Mouse (Mus musculus) megakaryocyte, embryonic 14.5 days (primary cell): ENCODE results near the gene Cd38.
"Not testable (repeated sequence)": the region's sequence is repeated elsewhere in the genome, so short reads cannot be mapped to it uniquely, and the experiment has no call there.

Experiments
- FLI1 ChIP-seq: IDR thresholded peaks from 2 replicates; pipeline ENCODE4 v1.6.1; 2012; ENCODE audit warnings: low read length, inconsistent platforms, mixed read lengths
- GATA1 ChIP-seq: IDR thresholded peaks from 3 replicates; pipeline ENCODE4 v1.6.1; 2012; ENCODE audit warnings: mixed read lengths, low read length, inconsistent platforms, borderline replicate concordance

DNA sequence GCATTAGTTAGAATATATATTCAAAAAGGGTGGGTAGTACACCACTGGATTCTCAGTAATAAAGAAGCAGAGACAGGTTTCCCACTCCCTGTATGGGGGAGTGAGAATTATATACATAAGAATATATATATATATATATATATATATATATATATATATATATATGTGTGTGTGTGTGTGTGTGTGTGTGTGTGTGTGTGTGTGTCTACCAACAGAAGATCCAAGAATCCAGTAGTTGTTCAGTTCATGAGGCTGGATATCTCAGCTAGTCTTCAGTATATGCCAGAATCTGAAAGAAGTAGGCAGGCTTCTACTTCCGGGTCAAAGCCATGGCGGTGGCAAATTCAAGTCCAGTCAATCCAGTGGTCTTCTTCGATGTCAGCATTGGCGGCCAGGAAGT, 44.5 kb downstream of the Cd38 start, which contains the start of gene Gm7879:
- not testable (repeated sequence) for TF ChIP-seq GATA1, FLI1
